Mouse (Mus musculus): Measurements from ENCODE around the gene Cks2. TPM values are rescaled to one million over a fixed set of nuclear protein-coding genes. Genes with fewer than 3 reads are reported as not detected.

The Cks2 gene
- total and polyA plus RNA-seq, 3 experiments = 243 to 846 (median 297) TPM

GRCm38 (mm10) chr13:51696481-51696880 lies 51.4 kb downstream of the Cks2 start (continued):
- TF ChIP-seq POLR2AphosphoS2 (IDR thresholded peaks at IDR 0.05; ENCODE audit: low read length) (no peak), TAL1 (IDR thresholded peaks at IDR 0.05; ENCODE audit: low read length) (no peak), BHLHE40 (IDR thresholded peaks at IDR 0.05; ENCODE audit: borderline replicate concordance, low read depth, low read length) (0 out of 2 replicates have a peak, but pooled peaks have one; percentile 17), ZMIZ1 (IDR thresholded peaks at IDR 0.05; ENCODE audit: low read depth, low read length) (no peak), MAX (IDR thresholded peaks at IDR 0.05; ENCODE audit: low read length) (0 out of 2 replicates have a peak, but pooled peaks have one; percentile 30)

- Histone ChIP-seq H3K36me3 (ENCODE audit: control insufficient read depth in 1 of 2, insufficient read depth in 2 of 2, low read length in 2 of 2) (peaks cover 2 to 21% of the 10 kb centered on the region in 2 experiments; a peak in 3 of 4 replicates), H3K9me3 (replicated peaks; ENCODE audit: insufficient read depth, low read length) (no peaks in the 10 kb centered on the region), H3K9ac (ENCODE audit: control insufficient read depth, low read depth, low read length, poor library complexity, severe bottlenecking) (no peak overlapping the region), H3K4me1 (ENCODE audit: control insufficient read depth in 1 of 2, insufficient read depth in 2 of 2, low read length in 2 of 2) (peaks cover 22 to 29% of the 10 kb centered on the region in 2 experiments), H3K27ac (ENCODE audit: control insufficient read depth, low read depth, low read length) (no peak overlapping the region), H3K27me3 (ENCODE audit: control insufficient read depth in 1 of 2, insufficient read depth in 2 of 2, low read length in 2 of 2) (no peaks in the 10 kb centered on the region), H3K79me2 (ENCODE audit: control insufficient read depth, insufficient read depth, low read length, poor library complexity) (no peaks in the 10 kb centered on the region), H3K4me3 (ENCODE audit: control insufficient read depth in 1 of 2, insufficient read depth in 1 of 2, low read depth in 2 of 2, low read length in 2 of 2) (no peak overlapping the region)
- no peak for DNase-seq (ENCODE audit: low read depth, low spot score)
- TF ChIP-seq TCF12 (IDR thresholded peaks at IDR 0.05; ENCODE audit: low read depth, low read length) = 0 out of 2 replicates have a peak, but pooled peaks have one; percentile 10
- peak; percentile 32; the same call in 1 of the 2 replicates for TF ChIP-seq ETS1 (IDR thresholded peaks at IDR 0.05; ENCODE audit: low read depth, low read length)
- TF ChIP-seq MAFK (IDR thresholded peaks at IDR 0.05; ENCODE audit: borderline replicate concordance, low read depth, low read length) = no peak
Observed at GRCm38 (mm10) chr13:51697455-51697854, 52.4 kb downstream of the Cks2 start.

DNA sequence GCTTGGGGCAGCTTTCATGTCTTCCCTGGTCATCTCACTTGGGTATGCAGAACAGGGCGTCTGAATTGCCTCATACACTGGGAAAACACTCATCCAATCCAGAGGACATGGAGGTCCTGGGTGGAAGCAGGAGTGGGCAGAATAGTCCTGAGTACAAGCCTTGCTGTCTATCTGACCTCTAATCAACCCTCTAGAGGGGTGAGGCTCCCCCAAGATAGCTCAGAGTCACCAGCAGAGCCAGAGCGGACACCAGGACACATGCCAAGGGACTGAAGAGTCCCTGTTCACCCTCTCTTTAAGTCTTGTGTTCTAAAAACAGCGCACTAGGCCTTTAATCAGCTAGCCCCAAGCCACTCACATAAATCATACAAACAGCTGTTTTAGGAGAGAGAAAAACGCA lies 52.9 kb downstream of the Cks2 start:
- no peaks in the 10 kb centered on the region for H3K27me3 ChIP-seq (ENCODE audit: control insufficient read depth in 1 of 2, insufficient read depth in 2 of 2, low read length in 2 of 2)
- H3K4me3 ChIP-seq (ENCODE audit: control insufficient read depth in 1 of 2, insufficient read depth in 1 of 2, low read depth in 2 of 2, low read length in 2 of 2) = no peak overlapping the region
- peaks cover 22 to 29% of the 10 kb centered on the region in 2 experiments for H3K4me1 ChIP-seq (ENCODE audit: control insufficient read depth in 1 of 2, insufficient read depth in 2 of 2, low read length in 2 of 2)
- peaks cover 2 to 21% of the 10 kb centered on the region in 2 experiments; a peak in 3 of 4 replicates for H3K36me3 ChIP-seq (ENCODE audit: control insufficient read depth in 1 of 2, insufficient read depth in 2 of 2, low read length in 2 of 2)
- H3K9me3 ChIP-seq (replicated peaks; ENCODE audit: insufficient read depth, low read length) = no peaks in the 10 kb centered on the region
- H3K9ac ChIP-seq (ENCODE audit: control insufficient read depth, low read depth, low read length, poor library complexity, severe bottlenecking) = no peak overlapping the region
- H3K27ac ChIP-seq (ENCODE audit: control insufficient read depth, low read depth, low read length) = peak overlapping the region; percentile 33; the same call in 1 of the 2 replicates
- TF ChIP-seq CTCF (IDR thresholded peaks at IDR 0.05 in 2 of 3, conservative IDR thresholded peaks at IDR 0.05 in 1 of 3; ENCODE audit: control insufficient read depth in 1 of 3, insufficient read depth in 1 of 3, low read depth in 2 of 3, low read length in 3 of 3, poor library complexity in 1 of 3, severe bottlenecking in 1 of 3) = no peak
- no peak for TF ChIP-seq POLR2AphosphoS5 (IDR thresholded peaks at IDR 0.05; ENCODE audit: borderline replicate concordance, low read depth, low read length)
- no peak for TF ChIP-seq MAZ (IDR thresholded peaks at IDR 0.05; ENCODE audit: low read depth, low read length)
- no peak for TF ChIP-seq RAD21 (IDR thresholded peaks at IDR 0.05; ENCODE audit: low read depth, low read length)
- no peak for TF ChIP-seq ZNF384 (IDR thresholded peaks at IDR 0.05; ENCODE audit: low read depth, low read length)
- TF ChIP-seq MXI1 (IDR thresholded peaks at IDR 0.05; ENCODE audit: low read depth, low read length) = no peak
- TF ChIP-seq TBP (IDR thresholded peaks at IDR 0.05; ENCODE audit: low read depth, low read length) = no peak
- DNase-seq (ENCODE audit: low read depth, low spot score) = no peak
- no peaks in the 10 kb centered on the region for H3K79me2 ChIP-seq (ENCODE audit: control insufficient read depth, insufficient read depth, low read length, poor library complexity)
